Mouse (Mus musculus) megakaryocyte, embryonic 14.5 days (primary cell): ENCODE measurements around the gene Slc35e2.
"Not testable (repeated sequence)": the region's sequence is repeated elsewhere in the genome, so short reads cannot be mapped to it uniquely, and the experiment has no call there.

Experiments
- FLI1 ChIP-seq: IDR thresholded peaks from 2 replicates; pipeline ENCODE4 v1.6.1; 2012; ENCODE audit warnings: low read length, inconsistent platforms, mixed read lengths
- GATA1 ChIP-seq: IDR thresholded peaks from 3 replicates; pipeline ENCODE4 v1.6.1; 2012; ENCODE audit warnings: mixed read lengths, low read length, inconsistent platforms, borderline replicate concordance

GRCm38 (mm10) chr4:155570315-155570714 lies 30.9 kb upstream of the Slc35e2 start:
- not testable (repeated sequence) for TF ChIP-seq FLI1, GATA1
